Mouse (Mus musculus) brain, embryonic 18.5 days (tissue): Measurements from ENCODE around the gene Gm28827.
"Not testable (repeated sequence)": the region's sequence is repeated elsewhere in the genome, so short reads cannot be mapped to it uniquely, and the experiment has no call there.

Source experiments
- DNase-seq: peaks from one replicate; pipeline ENCODE4 v3.0.0-alpha.2; 2012; ENCODE audit warnings: low read depth, low spot score

Gene Gm28827

DNA sequence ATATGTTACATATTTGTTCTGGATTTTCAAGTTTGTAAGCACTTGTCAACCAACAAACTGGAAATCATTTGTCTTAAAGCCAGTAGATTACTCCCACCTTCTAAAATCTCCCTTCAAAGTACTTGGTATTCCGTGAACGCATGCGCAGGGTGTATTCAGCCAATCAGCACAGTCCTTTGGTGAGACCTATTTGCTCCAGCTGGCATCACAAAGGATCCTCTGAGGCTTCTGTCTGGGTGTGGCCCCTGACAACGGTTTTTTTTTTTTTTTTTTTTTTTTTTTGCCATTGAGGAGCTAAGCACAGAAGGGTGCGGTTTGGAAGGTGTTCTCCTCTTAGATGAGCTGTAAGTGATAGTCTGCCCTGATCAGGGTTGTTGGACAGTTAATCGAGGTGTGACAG lies at the start of gene Gm28827:
Gm28827 (plus strand) TSS at position 301 of the 400 bp plus-strand sequence.
- not testable (repeated sequence) for DNase-seq
